Mouse (Mus musculus): ENCODE data around the gene Slc4a3. TPM values are rescaled to one million over a fixed set of nuclear protein-coding genes. Genes with fewer than 3 reads are reported as not detected.

Slc4a3 gene
- polyA plus RNA-seq, 1 experiment from 2014 or later = 37.7 TPM

- Histone ChIP-seq H3K9ac (no peak overlapping the region), H3K4me1 (no peaks in the 10 kb centered on the region), H3K36me3 (peaks cover 89% of the 10 kb centered on the region), H3K27me3 (no peaks in the 10 kb centered on the region), H3K4me3 (no peak overlapping the region), H3K4me2 (replicated peaks) (no peak overlapping the region), H3K27ac (no peak overlapping the region), H3K9me3 (no peaks in the 10 kb centered on the region)
- WGBS = 88% methylated on average over 19 of the region's 19 CpGs
- no peak for ATAC-seq (ENCODE audit: low FRiP score, low read depth)
Observed at GRCm38 (mm10) chr1:75532280-75533172, 13.5 kb upstream of the Slc4a3 start.

GRCm38 (mm10) chr1:75533325-75534252, 12.5 kb upstream of the Slc4a3 start:
- H3K9ac ChIP-seq = peak overlapping the region; percentile 8; the same call in 1 of the 2 replicates
- no peak for ATAC-seq (ENCODE audit: low FRiP score, low read depth)
- H3K9me3 ChIP-seq = no peaks in the 10 kb centered on the region
- WGBS = 87% methylated on average over 19 of the region's 19 CpGs
- no peak overlapping the region for H3K4me2 ChIP-seq (replicated peaks)
- no peak overlapping the region for H3K4me3 ChIP-seq
- no peaks in the 10 kb centered on the region for H3K4me1 ChIP-seq
- H3K27ac ChIP-seq = no peak overlapping the region
- peaks cover 80% of the 10 kb centered on the region for H3K36me3 ChIP-seq
- no peaks in the 10 kb centered on the region for H3K27me3 ChIP-seq

DNA sequence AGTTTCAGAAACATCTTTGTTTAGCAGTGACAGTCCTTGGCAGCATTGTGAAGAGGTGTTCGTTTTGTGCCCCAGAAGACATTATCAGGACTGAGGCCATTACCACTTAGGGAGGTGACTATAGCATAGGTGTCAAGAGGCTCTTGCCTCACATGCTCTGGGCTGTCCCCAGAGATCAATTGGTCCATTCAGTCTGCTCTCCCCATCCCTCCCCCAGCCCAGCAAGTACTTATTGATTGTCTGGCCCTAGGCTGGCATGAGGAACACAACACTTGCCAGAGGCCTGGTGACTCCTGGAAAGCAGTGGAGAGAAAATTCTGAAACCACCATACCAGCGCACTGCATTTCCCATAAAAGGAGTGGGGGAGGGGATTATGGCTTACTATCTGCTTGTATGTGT, 8.5 kb upstream of the Slc4a3 start:
- Histone ChIP-seq H3K27me3 (no peaks in the 10 kb centered on the region), H3K36me3 (peaks cover 45% of the 10 kb centered on the region), H3K4me1 (no peaks in the 10 kb centered on the region; the same call in 1 of the 2 replicates), H3K4me2 (replicated peaks) (no peak overlapping the region), H3K9ac (no peak overlapping the region), H3K27ac (no peak overlapping the region), H3K9me3 (no peaks in the 10 kb centered on the region), H3K4me3 (no peak overlapping the region)
- no peak for ATAC-seq (ENCODE audit: low FRiP score, low read depth)
- 69% methylated on average over 2 of the region's 2 CpGs for WGBS

GRCm38 (mm10) chr1:75538597-75539190, 7.4 kb upstream of the Slc4a3 start:
- Histone ChIP-seq H3K36me3 (peaks cover 36% of the 10 kb centered on the region), H3K4me1 (no peaks in the 10 kb centered on the region; the same call in 1 of the 2 replicates), H3K27me3 (no peaks in the 10 kb centered on the region), H3K4me3 (no peak overlapping the region), H3K9me3 (no peaks in the 10 kb centered on the region), H3K9ac (no peak overlapping the region), H3K27ac (no peak overlapping the region), H3K4me2 (replicated peaks) (no peak overlapping the region)
- no peak for ATAC-seq (ENCODE audit: low FRiP score, low read depth)
- 76% methylated on average over 9 of the region's 9 CpGs for WGBS

GRCm38 (mm10) chr1:75541496-75541895, 4.6 kb upstream of the Slc4a3 start:
- Histone ChIP-seq H3K4me3 (no peak overlapping the region), H3K27me3 (no peaks in the 10 kb centered on the region), H3K9ac (no peak overlapping the region), H3K9me3 (no peaks in the 10 kb centered on the region), H3K4me1 (peaks cover 6% of the 10 kb centered on the region), H3K4me2 (replicated peaks) (no peak overlapping the region), H3K27ac (no peak overlapping the region), H3K36me3 (peaks cover 10% of the 10 kb centered on the region)
- WGBS = 88% methylated on average over 7 of the region's 7 CpGs
- ATAC-seq (ENCODE audit: low FRiP score, low read depth) = no peak

DNA sequence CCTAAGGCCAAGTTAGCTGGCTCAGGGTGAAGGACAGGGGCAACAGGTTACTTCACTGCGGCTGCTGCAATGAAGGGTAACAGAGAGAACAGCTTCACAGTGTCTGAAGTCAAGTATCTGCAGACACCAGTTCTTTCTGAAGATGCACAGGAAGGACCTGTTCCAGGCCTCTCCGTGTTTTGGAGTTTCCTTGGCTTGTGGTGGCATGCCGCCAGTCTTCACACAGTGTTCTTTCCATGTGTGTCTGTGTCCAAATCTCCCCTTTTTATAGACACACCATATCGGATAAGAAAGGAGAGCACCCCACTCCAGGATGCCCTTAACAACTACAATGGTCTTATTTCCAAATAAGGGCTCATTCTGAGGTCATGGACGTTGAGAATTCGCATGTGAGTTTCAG, 1.7 kb upstream of the Slc4a3 start:
- no peak overlapping the region for H3K4me2 ChIP-seq (replicated peaks)
- no peaks in the 10 kb centered on the region for H3K9me3 ChIP-seq
- peaks cover 17% of the 10 kb centered on the region for H3K4me1 ChIP-seq
- H3K27ac ChIP-seq = no peak overlapping the region
- WGBS = 83% methylated on average over 6 of the region's 6 CpGs
- no peaks in the 10 kb centered on the region for H3K27me3 ChIP-seq
- H3K36me3 ChIP-seq = peaks cover 20% of the 10 kb centered on the region
- H3K4me3 ChIP-seq = no peak overlapping the region
- ATAC-seq (ENCODE audit: low FRiP score, low read depth) = no peak
- H3K9ac ChIP-seq = no peak overlapping the region

- H3K9ac ChIP-seq = peak overlapping the region; percentile 92
- no peak for ATAC-seq (ENCODE audit: low FRiP score, low read depth)
- peak overlapping the region; percentile 63 for H3K4me2 ChIP-seq (replicated peaks)
- peaks cover 50% of the 10 kb centered on the region for H3K36me3 ChIP-seq
- no peaks in the 10 kb centered on the region for H3K9me3 ChIP-seq
- no peak overlapping the region; the same call in 1 of the 2 replicates for H3K27ac ChIP-seq
- 97% methylated on average over 13 of the region's 13 CpGs for WGBS
- no peaks in the 10 kb centered on the region for H3K27me3 ChIP-seq
- H3K4me1 ChIP-seq = peaks cover 17% of the 10 kb centered on the region
- peak overlapping the region; percentile 77 for H3K4me3 ChIP-seq
Observed at GRCm38 (mm10) chr1:75547351-75547750, 1.3 kb downstream of the Slc4a3 start.

DNA sequence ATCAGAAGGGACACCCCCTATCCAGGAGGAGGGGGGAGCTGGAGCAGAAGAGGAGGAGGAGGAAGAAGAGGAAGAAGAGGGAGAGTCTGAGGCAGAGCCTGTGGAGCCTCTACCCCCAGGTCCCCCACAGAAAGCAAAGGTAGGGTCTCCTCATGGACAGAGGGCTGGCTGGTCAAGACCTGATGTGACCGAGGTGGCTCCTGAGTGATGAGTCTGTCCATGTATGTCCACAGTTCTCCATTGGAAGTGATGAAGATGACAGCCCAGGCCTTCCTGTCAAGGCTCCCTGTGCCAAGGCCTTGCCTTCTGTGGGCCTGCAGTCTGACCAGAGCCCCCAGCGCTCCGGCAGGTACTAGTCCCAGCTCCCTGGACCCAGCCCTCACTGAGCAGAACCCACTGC, 2.0 kb downstream of the Slc4a3 start:
- peaks cover 17% of the 10 kb centered on the region for H3K4me1 ChIP-seq
- no peak overlapping the region for H3K9ac ChIP-seq
- H3K4me2 ChIP-seq (replicated peaks) = no peak overlapping the region
- H3K36me3 ChIP-seq = peaks cover 57% of the 10 kb centered on the region
- no peak for ATAC-seq (ENCODE audit: low FRiP score, low read depth)
- no peaks in the 10 kb centered on the region for H3K27me3 ChIP-seq
- H3K4me3 ChIP-seq = no peak overlapping the region
- H3K27ac ChIP-seq = no peak overlapping the region
- no peaks in the 10 kb centered on the region for H3K9me3 ChIP-seq
- 98% methylated on average over 3 of the region's 3 CpGs for WGBS

DNA sequence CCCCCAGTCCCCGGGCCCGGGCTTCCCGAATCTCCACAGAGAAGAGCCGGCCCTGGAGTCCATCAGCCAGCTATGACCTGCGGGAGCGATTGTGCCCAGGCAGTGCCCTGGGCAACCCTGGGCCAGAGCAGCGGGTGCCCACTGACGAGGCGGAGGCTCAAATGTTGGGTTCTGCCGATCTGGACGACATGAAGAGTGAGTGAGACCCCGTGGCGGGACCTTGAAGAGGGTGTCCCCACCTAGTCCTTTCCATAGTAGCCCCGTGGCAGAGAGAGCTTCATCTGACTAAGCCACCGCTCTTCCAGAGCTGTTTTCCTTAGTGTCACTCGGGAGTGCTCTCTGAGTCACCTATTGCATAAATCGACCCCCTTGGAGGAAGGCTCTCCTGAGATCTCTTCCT, 2.8 kb downstream of the Slc4a3 start:
- Histone ChIP-seq H3K4me1 (peaks cover 17% of the 10 kb centered on the region), H3K36me3 (peaks cover 65% of the 10 kb centered on the region), H3K27me3 (no peaks in the 10 kb centered on the region), H3K4me3 (no peak overlapping the region), H3K9me3 (no peaks in the 10 kb centered on the region), H3K27ac (no peak overlapping the region), H3K9ac (no peak overlapping the region), H3K4me2 (replicated peaks) (no peak overlapping the region)
- 92% methylated on average over 17 of the region's 17 CpGs for WGBS
- no peak for ATAC-seq (ENCODE audit: low FRiP score, low read depth)

GRCm38 (mm10) chr1:75549289-75550279, 3.5 kb downstream of the Slc4a3 start:
- Histone ChIP-seq H3K9ac (no peak overlapping the region), H3K4me1 (peaks cover 17% of the 10 kb centered on the region), H3K4me2 (replicated peaks) (no peak overlapping the region), H3K36me3 (peaks cover 73% of the 10 kb centered on the region), H3K27me3 (no peaks in the 10 kb centered on the region), H3K4me3 (no peak overlapping the region), H3K9me3 (no peaks in the 10 kb centered on the region), H3K27ac (no peak overlapping the region)
- no peak for ATAC-seq (ENCODE audit: low FRiP score, low read depth)
- 85% methylated on average over 17 of the region's 17 CpGs for WGBS

- no peak for ATAC-seq (ENCODE audit: low FRiP score, low read depth)
- Histone ChIP-seq H3K9ac (no peak overlapping the region), H3K9me3 (no peaks in the 10 kb centered on the region), H3K27me3 (no peaks in the 10 kb centered on the region), H3K36me3 (peaks cover 83% of the 10 kb centered on the region), H3K27ac (no peak overlapping the region), H3K4me3 (no peak overlapping the region), H3K4me1 (peaks cover 15% of the 10 kb centered on the region), H3K4me2 (replicated peaks) (no peak overlapping the region)
- 79% methylated on average over 15 of the region's 15 CpGs for WGBS
Observed at GRCm38 (mm10) chr1:75550586-75550985, 4.5 kb downstream of the Slc4a3 start.

Data from limb, embryonic 13.5 days (tissue).